In the genomic region with DNA sequence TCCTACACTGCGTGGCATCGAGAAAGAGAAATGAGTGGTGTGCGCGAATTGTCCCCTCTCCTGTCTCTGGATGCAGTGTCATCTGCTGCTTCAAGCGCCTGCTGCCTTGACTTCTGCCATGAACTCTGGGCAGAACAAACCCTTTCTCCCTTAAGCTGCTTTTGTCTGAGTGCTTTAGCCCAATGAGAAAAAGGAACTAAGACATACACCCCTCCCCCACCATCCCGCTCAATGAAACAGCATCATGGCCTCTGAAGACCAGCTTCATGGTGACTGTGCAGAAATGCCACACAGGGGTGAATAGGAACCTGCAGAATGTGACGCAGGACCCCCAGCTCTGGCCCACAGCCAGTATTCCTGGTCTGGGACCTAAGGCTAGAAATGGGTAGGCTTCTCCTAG, we compare ENCODE assay signal across 25 mouse cellular contexts. TPM values are rescaled to one million over a fixed set of nuclear protein-coding genes. Genes with fewer than 3 reads are reported as not detected.
A peak's percentile ranks its signal among the peaks of the same experiment; 100 is the strongest.
DNase-seq lines count a peak whose midpoint lies in the region; ATAC-seq and TF ChIP-seq lines count a peak whose summit lies in the region.
"Had no signal": no experiment of that assay in that cellular context is flagged by ENCODE, and none has a peak within 500 bp of the region (broad histone marks: within the 10 kb centered on the region; RNA-seq: fewer than 3 reads in every experiment).

No protein-coding gene starts in this region.

- H3K4me3 ChIP-seq in forebrain, embryonic 10.5 days = no peak overlapping the region
- H3K4me3 ChIP-seq in forebrain, embryonic 11.5 days (ENCODE audit: low read depth, low read length) = no peak overlapping the region
- H3K4me3 ChIP-seq in G1E (ENCODE audit: low read depth, low read length) = no peak overlapping the region
- no peak overlapping the region for H3K4me3 ChIP-seq in forebrain, embryonic 13.5 days
- H3K4me3 ChIP-seq: embryonic facial prominence, embryonic 13.5 days; heart, embryonic 15.5 days; left cerebral cortex, adult 2 months; limb, embryonic 10.5 days had no signal

- peak overlapping the region; percentile 44; the same call in 1 of the 2 replicates for H3K27ac ChIP-seq in forebrain, embryonic 10.5 days
- no peak overlapping the region for H3K27ac ChIP-seq in forebrain, embryonic 11.5 days (ENCODE audit: low read depth, low read length)
- peak overlapping the region; percentile 89 for H3K27ac ChIP-seq in forebrain, embryonic 13.5 days
- H3K27ac ChIP-seq: embryonic facial prominence, embryonic 13.5 days; heart, embryonic 15.5 days; left cerebral cortex, adult 2 months; limb, embryonic 10.5 days had no signal

- H3K9ac ChIP-seq in forebrain, embryonic 11.5 days (ENCODE audit: low read length) = no peak overlapping the region
- H3K9ac ChIP-seq in forebrain, embryonic 13.5 days = no peak overlapping the region
- H3K9ac ChIP-seq: embryonic facial prominence, embryonic 13.5 days; heart, embryonic 15.5 days; liver, postnatal 0 days had no signal

- H3K4me1 ChIP-seq in forebrain, embryonic 10.5 days = peaks cover 48% of the 10 kb centered on the region
- peaks cover 19% of the 10 kb centered on the region for H3K4me1 ChIP-seq in forebrain, embryonic 11.5 days (replicated peaks; ENCODE audit: control insufficient read depth, insufficient read depth, low read length)
- H3K4me1 ChIP-seq in G1E (ENCODE audit: insufficient read depth, low read depth, low read length) = peaks cover 3% of the 10 kb centered on the region; the same call in 1 of the 2 replicates
- H3K4me1 ChIP-seq in forebrain, embryonic 13.5 days = peaks cover 46% of the 10 kb centered on the region
- H3K4me1 ChIP-seq: heart, embryonic 15.5 days had no signal

- no peak for TF ChIP-seq CTCF in G1E (IDR thresholded peaks at IDR 0.05; ENCODE audit: low read depth, low read length)

- no peak for DNase-seq in forebrain, embryonic 10.5 days (ENCODE audit: extremely low spot score, low spot score)
- DNase-seq in forebrain, embryonic 11.5 days (ENCODE audit: low spot score) = no peak
- DNase-seq in G1E (ENCODE audit: low spot score) = no peak
- no peak for DNase-seq in frontal cortex, postnatal 25 days (ENCODE audit: low spot score in 2 of 2)
- DNase-seq in kidney, adult 8-10 months = no peak
- DNase-seq: adrenal gland, adult 8-10 months; cerebellum, adult 9-10 months; gastrocnemius, postnatal 25 days; kidney, adult 9 months; kidney, postnatal 25 days; liver, postnatal 0 days; thymus, postnatal 14 days had no signal

- ATAC-seq in forebrain, embryonic 11.5 days (replicated peaks; ENCODE audit: low FRiP score) = no peak
- ATAC-seq in G1E (ENCODE audit: extremely low read depth, insufficient number of reproducible peaks, low FRiP score, poor library complexity, severe bottlenecking) = 0 out of 2 replicates have a peak, but pooled peaks have one; percentile 15
- ATAC-seq in forebrain, embryonic 13.5 days = no peak
- ATAC-seq in megakaryocyte progenitor cell, adult 5-6 weeks (replicated peaks; ENCODE audit: poor library complexity) = 0 out of 2 replicates have a peak, but pooled peaks have one; percentile 21
- ATAC-seq: CD4-positive, CD25-positive, alpha-beta regulatory T cell, adult 4 months; inflammation-experienced regulatory T-cells, adult 6 months; liver, postnatal 0 days had no signal

- H3K27me3 ChIP-seq in forebrain, embryonic 10.5 days (ENCODE audit: poor library complexity, severe bottlenecking) = peaks cover 39% of the 10 kb centered on the region
- no peaks in the 10 kb centered on the region for H3K27me3 ChIP-seq in forebrain, embryonic 11.5 days (ENCODE audit: control insufficient read depth, insufficient read depth, low read length)
- peaks cover 7% of the 10 kb centered on the region; the same call in 1 of the 2 replicates for H3K27me3 ChIP-seq in G1E (ENCODE audit: insufficient read depth, low read length)
- peaks cover 5% of the 10 kb centered on the region; the same call in 1 of the 2 replicates for H3K27me3 ChIP-seq in forebrain, embryonic 13.5 days

- H3K36me3 ChIP-seq in forebrain, embryonic 10.5 days (replicated peaks) = no peaks in the 10 kb centered on the region
- H3K36me3 ChIP-seq in forebrain, embryonic 11.5 days (ENCODE audit: control insufficient read depth, insufficient read depth, low read length) = no peaks in the 10 kb centered on the region
- no peaks in the 10 kb centered on the region for H3K36me3 ChIP-seq in G1E (replicated peaks)
- no peaks in the 10 kb centered on the region for H3K36me3 ChIP-seq in forebrain, embryonic 13.5 days (ENCODE audit: poor library complexity, severe bottlenecking)
- H3K36me3 ChIP-seq: embryonic facial prominence, embryonic 13.5 days; heart, embryonic 15.5 days; limb, embryonic 10.5 days had no signal

- H3K4me2 ChIP-seq in forebrain, embryonic 11.5 days (ENCODE audit: low read depth, low read length, severe bottlenecking) = no peak overlapping the region
- H3K4me2 ChIP-seq in forebrain, embryonic 13.5 days = no peak overlapping the region
- H3K4me2 ChIP-seq: embryonic facial prominence, embryonic 13.5 days; heart, embryonic 15.5 days had no signal

- H3K9me3 ChIP-seq in forebrain, embryonic 10.5 days = no peaks in the 10 kb centered on the region
- H3K9me3 ChIP-seq in forebrain, embryonic 11.5 days (ENCODE audit: control insufficient read depth, low read length) = no peaks in the 10 kb centered on the region
- H3K9me3 ChIP-seq in G1E (replicated peaks) = no peaks in the 10 kb centered on the region
- no peaks in the 10 kb centered on the region for H3K9me3 ChIP-seq in forebrain, embryonic 13.5 days (replicated peaks)
- H3K9me3 ChIP-seq: embryonic facial prominence, embryonic 13.5 days; heart, embryonic 15.5 days; limb, embryonic 10.5 days had no signal

- WGBS in forebrain, embryonic 10.5 days = 87% methylated on average over 7 of the region's 7 CpGs
- WGBS in forebrain, embryonic 11.5 days = 82% methylated on average over 7 of the region's 7 CpGs
- whole genome bisulfite sequencing in forebrain, embryonic 13.5 days = 80% methylated on average over 7 of the region's 7 CpGs

RNA-seq across cellular contexts. Expression of a gene that starts 19.9 kb away (rescaled TPM):
- polyA plus RNA-seq in forebrain, embryonic 10.5 days (2016; fragmentation: Nextera tagmentation; extraction: Ambion mirVana) = not detected in 2 replicates
- polyA plus RNA-seq in forebrain, embryonic 11.5 days (2014; fragmentation: Nextera tagmentation; extraction: Ambion mirVana) = 0.13 TPM in 1 of 2 replicates, not detected in the other
- total RNA-seq in G1E (2014; fragmentation: Nextera tagmentation) (not detected in 2 replicates), G1E (2017) (0.17 and 0.27 TPM in 2 replicates)
- not detected in 2 replicates for polyA plus RNA-seq in G1E (2012)
- 0.11 TPM in 1 of 2 replicates, not detected in the other for polyA plus RNA-seq in forebrain, embryonic 13.5 days (2015; fragmentation: Nextera tagmentation; extraction: Ambion mirVana)
- total RNA-seq in megakaryocyte progenitor cell, adult 5-6 weeks (2015) = not detected in 2 replicates
- total RNA-seq in megakaryocyte progenitor cell, adult 5-6 weeks (2017) = not detected in 2 replicates
- total RNA-seq: hematopoietic stem cell, adult 5-6 weeks; left cerebral cortex, adult 2 months had no signal
- polyA plus RNA-seq: CD4-positive, CD25-positive, alpha-beta regulatory T cell, adult 4 months; cortical plate, adult 2 months; inflammation-experienced regulatory T-cells, adult 6 months; limb, embryonic 10.5 days; liver, postnatal 0 days; neural tube, embryonic 11.5 days had no signal

RNA-seq across cellular contexts. Expression of a gene that starts 47.2 kb away (rescaled TPM):
- 0.55 and 0.89 TPM in 2 replicates for polyA plus RNA-seq in forebrain, embryonic 10.5 days (2016; fragmentation: Nextera tagmentation; extraction: Ambion mirVana)
- 3.1 and 3.4 TPM in 2 replicates for polyA plus RNA-seq in forebrain, embryonic 11.5 days (2014; fragmentation: Nextera tagmentation; extraction: Ambion mirVana)
- not detected in 2 replicates for total RNA-seq in G1E (2014; fragmentation: Nextera tagmentation)
- 0.06 TPM in 1 of 2 replicates, not detected in the other for total RNA-seq in G1E (2017)
- 0.02 TPM in 1 of 2 replicates, not detected in the other for polyA plus RNA-seq in G1E (2012)
- 23.3 and 30.7 TPM in 2 replicates for polyA plus RNA-seq in forebrain, embryonic 13.5 days (2015; fragmentation: Nextera tagmentation; extraction: Ambion mirVana)
- total RNA-seq in megakaryocyte progenitor cell, adult 5-6 weeks (2015) = not detected in 2 replicates
- total RNA-seq in megakaryocyte progenitor cell, adult 5-6 weeks (2017) = not detected in 2 replicates
- total RNA-seq: heart, adult 8-10 months; hematopoietic stem cell, adult 5-6 weeks; liver, adult 2 months had no signal
- polyA plus RNA-seq: CD4-positive, CD25-positive, alpha-beta regulatory T cell, adult 4 months; inflammation-experienced regulatory T-cells, adult 6 months; limb, embryonic 10.5 days; liver, adult 2 months; liver, postnatal 0 days had no signal

Comparison
In these comparisons a context has a peak if more than half of its experiments do, and no peak if none do; other contexts are left out.
1. ATAC-seq: peak in G1E (single experiment) and megakaryocyte progenitor cell, adult 5-6 weeks (single experiment); none in forebrain, embryonic 11.5 days (single experiment) and forebrain, embryonic 13.5 days (single experiment).